8 mouse cellular contexts compared by ENCODE assay signal in genomic region chr8:105224413-105225271, GRCm38 (mm10). TPM values are rescaled to one million over a fixed set of nuclear protein-coding genes. Genes with fewer than 3 reads are reported as not detected.
DNase-seq lines count a peak whose midpoint lies in the region; ATAC-seq lines count a peak whose summit lies in the region.

D230025D16Rik (plus strand) TSS chr8:105225145.

- H3K36me3 ChIP-seq in hindbrain, embryonic 15.5 days: no peaks in the 10 kb centered on the region

- peak; percentile 96 for ATAC-seq in hindbrain, embryonic 15.5 days (ENCODE audit: low FRiP score, low read depth)

- peak; percentile 96 for DNase-seq in R1 (ENCODE audit: low read depth, low spot score)
- peak; percentile 95 to 97 for DNase-seq in cerebellum, postnatal 25 days
- peak; percentile 94 to 95 for DNase-seq in frontal cortex, postnatal 36 days (ENCODE audit: low spot score in 2 of 2)
- DNase-seq in left cerebral cortex, adult 11 months (ENCODE audit: low spot score): peak; percentile 87
- DNase-seq in lung, postnatal 4 days: peak; percentile 96 to 98
- DNase-seq in retina, postnatal 7 days (ENCODE audit: low read depth, low spot score): peak; percentile 90
- peak; percentile 91 for DNase-seq in urinary bladder, adult 2 months (ENCODE audit: low spot score)

- no peaks in the 10 kb centered on the region for H3K27me3 ChIP-seq in hindbrain, embryonic 15.5 days

- H3K4me2 ChIP-seq in hindbrain, embryonic 15.5 days: peak within 1 kb of the TSS; percentile 92

- peak within 1 kb of the TSS; percentile 91 for H3K9ac ChIP-seq in hindbrain, embryonic 15.5 days

- H3K27ac ChIP-seq in hindbrain, embryonic 15.5 days (replicated peaks): peak within 1 kb of the TSS; percentile 86

- 3% methylated on average over 34 of the region's 34 CpGs for WGBS in hindbrain, embryonic 15.5 days

- peak within 1 kb of the TSS; percentile 91 for H3K4me3 ChIP-seq in hindbrain, embryonic 15.5 days

- no peaks in the 10 kb centered on the region for H3K9me3 ChIP-seq in hindbrain, embryonic 15.5 days

- peaks cover 24% of the 10 kb centered on the region for H3K4me1 ChIP-seq in hindbrain, embryonic 15.5 days (replicated peaks)

RNA-seq across cellular contexts. Expression of gene D230025D16Rik, which starts in this region (rescaled TPM):
- 28.5 and 29.2 TPM in 2 replicates for polyA plus RNA-seq in hindbrain, embryonic 15.5 days (2015; fragmentation: Nextera tagmentation; extraction: Ambion mirVana)
- 25.3 and 28.5 TPM in 2 replicates for polyA plus RNA-seq in urinary bladder, adult 2 months (2012; rRNA removed)

Comparison
In these comparisons a context has a peak if more than half of its experiments do, and no peak if none do; other contexts are left out.
1. Peak in every context shown above with its lines: DNase-seq, ATAC-seq, H3K4me3 ChIP-seq and H3K27ac ChIP-seq.